Mouse (Mus musculus) bone marrow, adult 2 months (tissue): ENCODE measurements around the gene Gjc1.

Experiments used
- CTCF ChIP-seq: fragments of 200-500 bp; IDR thresholded peaks from 2 replicates; pipeline ENCODE4 v1.5.1; 2011; ENCODE audit warnings: low read length, control low read depth; ENCODE audit not compliant: control insufficient read depth, insufficient read depth
- POLR2A ChIP-seq: fragments of 200-500 bp; IDR thresholded peaks from 2 replicates; pipeline ENCODE4 v1.6.1; 2011; ENCODE audit warnings: low read depth, mild to moderate bottlenecking, control low read depth, low read length, borderline replicate concordance; ENCODE audit not compliant: control insufficient read depth

- no peak for TF ChIP-seq CTCF
- no peak for TF ChIP-seq POLR2A
Observed at GRCm38 (mm10) chr11:102763009-102763767, 56.3 kb downstream of the Gjc1 start.
